Mouse (Mus musculus): ENCODE measurements at regions not wholly inside any gene's neighbourhood (a gene's known extent, or its start where the extent isn't known, plus 50 kb on each side); places are given as distances from the start of the nearest gene placed in this dataset.

DNA sequence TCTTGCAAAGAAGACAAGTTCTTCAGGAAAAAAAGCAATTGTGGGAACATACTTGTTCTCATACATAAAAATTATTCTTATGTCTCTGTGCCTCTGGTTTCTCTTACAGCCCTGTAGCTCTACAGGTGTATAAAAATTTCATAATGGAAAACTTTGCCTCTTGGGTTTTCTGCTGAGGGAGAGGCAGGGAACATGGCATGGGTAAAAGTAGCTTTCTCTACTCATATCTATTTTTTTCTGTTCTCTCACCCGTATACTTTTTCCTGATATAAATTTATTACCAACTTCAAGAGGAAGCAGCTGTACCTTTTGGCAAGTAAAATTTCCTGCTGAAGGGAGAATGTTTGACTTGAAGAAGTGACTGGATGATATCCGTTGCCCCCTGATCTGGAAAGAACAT, 2388.6 kb downstream of the Poteg start:
- TF ChIP-seq CTCF (IDR thresholded peaks at IDR 0.05; ENCODE audit: low read depth) = no peak
- TF ChIP-seq EP300 (IDR thresholded peaks at IDR 0.05; ENCODE audit: low read depth) = no peak

All from heart, postnatal 0 days (tissue).